Mouse (Mus musculus): ENCODE data around the gene Tpd52l2.

Gene Tpd52l2

GRCm38 (mm10) chr2:181496831-181497547 lies at the start of gene Tpd52l2:
Gene Tpd52l2 (plus strand): TSS chr2:181497142.
- peak; percentile 98 for DNase-seq (ENCODE audit: low read depth)

- DNase-seq (ENCODE audit: low read depth) = no peak
These were observed 44.8 kb upstream of the Tpd52l2 start for GRCm38 (mm10) chr2:181452181-181452580.

GRCm38 (mm10) chr2:181453274-181453673 lies 43.7 kb upstream of the Tpd52l2 start:
- DNase-seq (ENCODE audit: low read depth) = peak; percentile 25

- peak; percentile 37 for DNase-seq (ENCODE audit: low read depth)
These were observed 41.0 kb upstream of the Tpd52l2 start for GRCm38 (mm10) chr2:181455899-181456298.

- DNase-seq (ENCODE audit: low read depth) = no peak
These were observed 39.1 kb upstream of the Tpd52l2 start for GRCm38 (mm10) chr2:181457831-181458230.

GRCm38 (mm10) chr2:181458411-181459152 lies 38.4 kb upstream of the Tpd52l2 start:
- no peak for DNase-seq (ENCODE audit: low read depth)

GRCm38 (mm10) chr2:181459153-181459672 lies 37.7 kb upstream of the Tpd52l2 start, which contains the start of gene Zbtb46:
Gene Zbtb46 (minus strand): TSS chr2:181459426.
- DNase-seq (ENCODE audit: low read depth) = no peak

- no peak for DNase-seq (ENCODE audit: low read depth)
These were observed 37.0 kb upstream of the Tpd52l2 start for GRCm38 (mm10) chr2:181459673-181460621.

- no peak for DNase-seq (ENCODE audit: low read depth)
These were observed 35.3 kb upstream of the Tpd52l2 start for GRCm38 (mm10) chr2:181461536-181462100.

- DNase-seq (ENCODE audit: low read depth) = no peak
These were observed 34.3 kb upstream of the Tpd52l2 start for GRCm38 (mm10) chr2:181462604-181463003.

- no peak for DNase-seq (ENCODE audit: low read depth)
These were observed 33.8 kb upstream of the Tpd52l2 start for GRCm38 (mm10) chr2:181463008-181463738.

GRCm38 (mm10) chr2:181465423-181465822 lies 31.5 kb upstream of the Tpd52l2 start:
- no peak for DNase-seq (ENCODE audit: low read depth)

GRCm38 (mm10) chr2:181470285-181470684 lies 26.7 kb upstream of the Tpd52l2 start:
- DNase-seq (ENCODE audit: low read depth) = peak; percentile 31

GRCm38 (mm10) chr2:181471246-181471645 lies 25.7 kb upstream of the Tpd52l2 start:
- DNase-seq (ENCODE audit: low read depth) = peak; percentile 57

- peak; percentile 53 for DNase-seq (ENCODE audit: low read depth)
These were observed 24.6 kb upstream of the Tpd52l2 start for GRCm38 (mm10) chr2:181472256-181472827.

GRCm38 (mm10) chr2:181483120-181483519 lies 13.8 kb upstream of the Tpd52l2 start:
- DNase-seq (ENCODE audit: low read depth) = no peak

- peak; percentile 75 for DNase-seq (ENCODE audit: low read depth)
These were observed 13.2 kb upstream of the Tpd52l2 start for GRCm38 (mm10) chr2:181483562-181484318.

GRCm38 (mm10) chr2:181484456-181485233 lies 12.3 kb upstream of the Tpd52l2 start:
- no peak for DNase-seq (ENCODE audit: low read depth)

GRCm38 (mm10) chr2:181485741-181486140 lies 11.2 kb upstream of the Tpd52l2 start:
- DNase-seq (ENCODE audit: low read depth) = no peak

Measured in 416B (cell line).